Mouse (Mus musculus): ENCODE results near the gene Gm9918.
A peak's percentile ranks its signal among the peaks of the same experiment; 100 is the strongest.
"Not testable (repeated sequence)": the region's sequence is repeated elsewhere in the genome, so short reads cannot be mapped to it uniquely, and the experiment has no call there.

Gm9918 gene

GRCm38 (mm10) chr15:102270274-102270960 is at the start of gene Gm9918:
Gene Gm9918, plus strand, starts transcription at chr15:102270563.
- ATAC-seq (ENCODE audit: low TSS enrichment): no peak

DNA sequence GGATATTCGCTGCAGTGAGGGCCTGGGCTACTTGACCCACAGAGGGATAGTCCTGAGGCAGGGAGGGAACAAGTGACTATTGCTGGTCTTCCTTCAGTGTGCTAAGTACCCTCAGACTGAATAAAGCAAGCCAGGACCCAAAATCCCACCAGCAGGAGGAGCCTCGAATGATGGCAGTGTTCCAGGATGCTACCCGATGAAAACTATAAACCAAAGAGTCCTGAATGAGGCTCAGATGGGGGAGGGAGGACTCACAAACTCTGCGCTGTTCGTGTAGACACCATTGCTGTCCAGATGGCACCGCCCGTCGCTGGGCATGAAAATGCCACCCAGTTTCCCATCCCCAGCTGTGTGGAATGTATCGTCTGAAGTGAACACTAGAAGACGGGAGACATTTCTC is 48.0 kb upstream of the Gm9918 start:
- no peak for ATAC-seq (ENCODE audit: low TSS enrichment)

GRCm38 (mm10) chr15:102224186-102224991 is 46.0 kb upstream of the Gm9918 start:
- peak; percentile 98 for ATAC-seq (ENCODE audit: low TSS enrichment)

DNA sequence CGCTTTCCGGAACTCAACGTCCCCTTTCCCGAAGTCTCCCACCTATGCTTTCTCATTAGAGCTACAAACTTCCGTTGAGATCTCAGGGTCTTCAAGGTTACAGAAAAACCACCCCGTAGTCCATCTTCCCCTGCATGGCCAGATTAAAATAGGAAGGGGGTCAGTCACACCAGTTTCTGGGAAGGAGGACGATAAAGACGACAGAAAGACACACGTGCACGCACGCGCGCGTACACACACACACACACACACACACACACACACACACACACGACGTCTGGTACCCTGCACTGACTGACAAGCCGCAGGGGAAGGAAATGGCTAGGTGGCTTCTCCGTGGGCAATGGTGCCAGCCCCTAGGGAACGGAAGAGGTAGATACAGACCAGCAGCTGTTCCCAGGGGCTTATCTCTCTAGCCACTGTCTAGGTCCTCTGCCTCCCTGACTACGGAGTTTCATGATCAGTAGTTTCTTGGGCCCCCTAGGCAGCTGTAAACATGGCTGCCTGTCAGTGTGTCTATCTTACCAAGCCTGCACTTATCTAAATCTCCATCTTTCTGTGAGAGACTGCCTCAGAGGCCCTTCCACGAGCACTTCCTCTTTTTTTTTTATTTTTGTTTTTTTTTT is 45.3 kb upstream of the Gm9918 start:
- no peak for ATAC-seq (ENCODE audit: low TSS enrichment)

- ATAC-seq (ENCODE audit: low TSS enrichment): not testable (repeated sequence)
These were observed 44.7 kb upstream of the Gm9918 start for GRCm38 (mm10) chr15:102225619-102226018.

DNA sequence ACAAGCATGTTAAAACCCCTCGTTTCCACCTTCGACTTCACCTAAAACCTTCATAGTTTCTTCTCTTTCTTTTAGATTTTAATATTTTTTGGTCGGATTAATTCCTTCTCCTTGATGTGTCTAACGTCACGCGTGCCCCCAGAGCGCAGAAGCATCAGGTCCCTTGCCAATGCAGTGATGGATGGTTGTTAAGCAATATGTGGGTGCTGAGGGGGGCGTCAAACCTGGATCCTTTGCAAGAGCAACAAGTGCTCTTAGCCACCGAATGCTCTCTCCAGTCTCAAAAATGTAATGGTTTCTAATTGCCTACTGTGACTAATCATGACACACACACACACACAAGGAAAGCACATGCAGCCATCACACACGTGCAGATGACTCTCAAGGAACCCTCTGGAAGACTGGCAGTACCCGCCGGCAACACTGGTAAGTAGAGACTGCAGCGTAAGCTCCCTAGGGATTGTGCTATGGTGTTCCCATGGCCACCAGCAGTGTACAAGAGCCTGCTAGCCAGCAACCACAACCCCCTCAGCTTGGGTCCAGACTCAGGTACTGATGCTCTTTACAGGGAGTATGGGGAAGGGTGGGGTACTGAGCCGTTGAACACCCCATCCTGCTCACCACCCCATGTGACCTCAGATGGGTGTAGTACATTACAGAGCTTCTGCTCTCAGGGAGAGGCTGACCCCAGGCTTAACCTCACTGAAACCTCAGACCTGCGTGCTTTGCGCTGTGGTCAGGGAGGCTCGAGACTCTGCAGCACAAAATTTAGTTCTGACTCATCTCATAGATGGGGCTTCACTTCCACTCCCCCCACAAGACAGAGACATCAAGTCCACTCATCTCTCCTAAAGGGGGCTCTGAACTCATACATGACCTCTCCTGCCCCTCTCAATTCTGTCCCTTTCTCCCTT is 39.7 kb upstream of the Gm9918 start:
- ATAC-seq (ENCODE audit: low TSS enrichment): no peak

DNA sequence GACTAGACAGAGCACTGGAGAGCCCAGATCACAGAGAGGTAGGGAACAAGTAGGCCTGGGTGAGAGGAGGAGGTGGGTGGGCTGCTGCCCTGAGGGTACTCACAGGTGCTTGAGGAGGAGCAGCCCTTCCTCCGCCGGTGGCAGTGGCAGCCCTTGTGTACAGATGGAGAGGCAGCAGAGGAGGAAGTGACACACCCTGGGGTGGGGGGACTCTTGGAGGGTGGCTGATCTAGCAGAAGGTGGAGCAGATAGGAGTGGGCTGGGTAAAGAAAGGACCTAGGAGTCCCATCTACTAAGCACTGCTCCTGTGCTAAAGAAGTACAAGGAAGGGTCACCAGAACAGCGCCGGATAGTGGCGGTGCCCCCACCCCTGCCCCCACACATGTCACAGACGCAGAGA is 38.6 kb upstream of the Gm9918 start, which contains the start of gene Itgb7:
Gene Itgb7 (minus strand): TSS at position 197 of the 400 bp plus-strand sequence.
- ATAC-seq (ENCODE audit: low TSS enrichment): no peak

- no peak for ATAC-seq (ENCODE audit: low TSS enrichment)
These were observed 37.6 kb upstream of the Gm9918 start for GRCm38 (mm10) chr15:102232764-102233163.

- no peak for ATAC-seq (ENCODE audit: low TSS enrichment)
These were observed 36.5 kb upstream of the Gm9918 start for GRCm38 (mm10) chr15:102233896-102234295.

DNA sequence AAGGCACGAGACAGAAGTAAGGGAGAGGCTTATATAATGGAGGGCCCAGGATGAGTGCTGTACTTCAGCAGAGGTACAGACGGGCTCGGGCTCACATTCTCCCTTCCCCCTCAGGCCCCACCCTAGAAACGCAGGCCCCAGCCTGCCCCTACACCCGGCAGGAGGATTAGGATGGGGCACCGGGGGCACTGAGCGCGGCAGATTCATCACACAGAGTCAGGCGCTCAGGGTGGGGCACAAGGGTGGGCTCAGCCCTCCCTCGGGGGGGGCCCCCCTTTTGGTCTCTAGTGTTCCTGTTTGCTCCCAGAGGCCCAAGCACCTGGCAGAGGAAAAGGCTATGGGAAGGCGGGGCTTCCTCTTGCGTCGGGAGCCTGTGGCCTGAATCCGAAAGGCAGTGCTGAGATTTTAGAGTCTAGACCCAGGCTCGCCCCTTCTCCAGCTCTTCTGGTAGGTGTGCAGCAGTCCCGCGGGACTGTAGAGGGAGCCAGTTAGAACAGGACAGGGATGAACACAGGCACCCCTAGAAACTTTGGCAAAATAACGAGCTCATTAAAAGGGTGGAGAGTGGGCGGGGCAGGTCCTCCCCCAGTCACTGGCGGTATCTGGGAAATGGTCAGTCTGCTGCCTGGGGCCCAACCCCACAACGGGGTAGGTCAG is 34.9 kb upstream of the Gm9918 start:
- no peak for ATAC-seq (ENCODE audit: low TSS enrichment)

DNA sequence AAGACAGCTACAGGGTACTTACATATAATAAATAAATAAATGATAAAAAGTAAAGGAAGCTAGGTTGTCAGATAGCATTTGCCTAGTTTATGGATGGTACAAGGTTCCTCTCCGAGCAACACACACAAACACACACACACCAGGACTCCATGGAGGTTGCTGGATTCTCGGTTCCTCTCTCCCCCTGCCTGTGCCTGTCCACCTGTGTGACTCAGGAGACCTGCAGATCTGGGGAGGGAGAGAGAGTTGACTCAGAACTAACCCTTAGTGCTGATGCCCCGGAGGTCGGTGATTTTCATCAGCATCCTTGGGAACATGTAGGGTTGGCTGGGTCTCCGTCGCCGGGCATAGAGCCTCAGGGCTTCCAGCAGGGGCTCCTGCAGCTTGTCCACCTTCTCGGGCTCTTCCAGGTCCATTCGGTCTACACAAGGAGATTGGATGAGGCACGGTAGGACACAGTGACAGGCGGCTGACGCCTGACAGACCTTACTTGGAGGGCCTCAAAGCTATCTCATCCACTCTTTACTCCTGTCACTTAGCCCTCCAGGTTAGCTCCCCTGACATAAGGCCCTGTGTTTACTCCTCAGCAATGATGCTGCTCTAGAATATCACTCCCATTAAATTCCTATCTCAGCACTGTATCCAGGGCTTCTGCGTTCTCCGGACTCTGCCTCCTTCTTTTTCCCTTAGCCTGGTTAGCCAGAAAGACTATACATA is 31.7 kb upstream of the Gm9918 start:
- ATAC-seq (ENCODE audit: low TSS enrichment): no peak

DNA sequence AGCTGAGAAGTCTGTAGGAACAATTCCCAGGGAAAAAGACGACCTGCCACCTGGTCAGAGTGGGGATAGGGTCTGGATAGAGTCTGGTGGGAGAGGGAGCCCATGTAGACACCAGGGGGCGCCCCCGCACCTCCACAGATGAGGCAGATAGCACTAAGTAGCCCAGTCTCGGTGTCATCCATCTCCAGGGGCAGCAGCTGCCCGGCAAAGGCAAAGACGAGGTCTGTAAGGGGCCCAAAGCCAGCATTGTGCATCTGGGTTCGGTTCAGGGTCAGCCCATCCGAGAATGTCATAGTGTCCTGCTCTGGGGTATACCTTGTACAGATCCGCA is 31.1 kb upstream of the Gm9918 start:
- peak; percentile 72 for ATAC-seq (ENCODE audit: low TSS enrichment)

DNA sequence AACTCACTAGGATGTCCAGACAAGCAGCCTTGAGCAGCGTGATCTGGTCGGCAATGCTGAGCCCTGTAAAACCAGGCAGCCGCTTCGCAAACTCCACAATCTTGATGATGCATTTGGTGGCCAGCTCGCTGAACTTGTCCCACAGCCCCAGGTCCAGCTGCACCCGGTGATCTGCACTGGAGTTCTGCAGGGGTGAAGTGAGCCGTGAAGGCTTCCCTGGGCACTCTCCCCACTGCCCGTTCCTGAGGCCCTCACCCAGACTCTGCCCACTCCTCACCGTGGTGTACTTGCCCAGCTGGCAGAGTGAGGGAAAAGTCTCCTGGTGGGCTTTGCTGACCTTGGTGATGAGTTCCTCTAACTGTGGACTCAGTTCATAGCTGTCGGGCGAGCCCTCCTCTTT is 30.5 kb upstream of the Gm9918 start:
- no peak for ATAC-seq (ENCODE audit: low TSS enrichment)

DNA sequence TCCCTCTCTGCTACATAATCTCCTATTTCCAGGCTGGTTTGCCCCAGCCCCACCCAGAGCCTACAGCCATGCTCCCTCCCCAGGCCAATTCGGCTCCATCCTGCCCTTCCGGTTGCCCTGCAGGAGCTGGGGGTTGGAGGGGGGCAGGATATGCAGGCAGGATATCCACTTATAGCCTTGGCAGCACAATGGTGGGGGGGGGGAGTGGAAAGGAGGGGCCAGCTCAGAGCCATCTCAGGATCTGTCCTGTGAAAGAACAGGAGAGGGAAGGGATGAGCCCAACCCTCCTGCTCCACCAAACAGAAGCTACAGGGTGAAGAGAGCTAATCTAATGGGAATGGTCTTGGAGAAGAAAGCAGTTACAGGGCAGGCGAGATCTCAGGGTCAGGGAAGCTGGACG is 29.8 kb upstream of the Gm9918 start:
- no peak for ATAC-seq (ENCODE audit: low TSS enrichment)

DNA sequence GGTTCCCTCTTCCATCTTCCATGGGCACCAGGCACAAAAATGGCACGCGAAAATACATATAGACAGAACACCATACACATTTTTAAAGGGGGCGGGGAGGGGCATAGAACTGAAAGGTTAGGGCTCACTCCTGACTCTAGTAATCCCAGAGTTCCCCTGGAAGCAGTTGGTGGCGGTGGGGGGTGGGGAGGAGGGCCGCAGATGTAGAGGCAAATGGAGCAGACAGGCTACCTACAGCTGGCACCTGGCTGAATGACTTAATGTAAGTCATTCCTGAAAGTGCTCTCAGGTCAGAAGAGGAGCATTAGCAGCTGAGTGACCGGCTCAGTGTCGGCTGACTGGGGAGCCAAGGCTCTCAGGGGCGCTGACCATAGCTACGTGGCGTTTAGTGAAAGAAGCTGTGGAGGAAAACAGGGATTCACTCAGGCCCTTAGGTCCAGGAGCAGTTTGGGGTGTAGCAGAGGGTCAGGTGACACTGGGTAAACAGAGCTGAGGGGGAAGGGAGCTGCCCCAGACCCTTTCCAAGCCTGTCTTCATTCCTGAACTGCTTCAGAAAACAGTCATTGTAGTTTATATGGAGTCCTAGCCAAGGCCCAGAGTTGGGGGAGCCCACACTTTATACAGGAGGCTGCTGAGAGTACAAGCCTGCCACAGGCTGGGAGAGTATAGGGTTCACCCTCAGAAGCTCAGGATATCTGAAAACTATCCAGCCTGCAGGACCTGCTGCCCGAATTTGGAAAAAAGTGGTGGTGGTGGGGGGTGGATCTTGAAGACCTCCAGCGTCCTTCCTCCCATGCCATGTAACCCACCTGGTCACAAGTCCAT is 27.7 kb upstream of the Gm9918 start:
- no peak for ATAC-seq (ENCODE audit: low TSS enrichment)

DNA sequence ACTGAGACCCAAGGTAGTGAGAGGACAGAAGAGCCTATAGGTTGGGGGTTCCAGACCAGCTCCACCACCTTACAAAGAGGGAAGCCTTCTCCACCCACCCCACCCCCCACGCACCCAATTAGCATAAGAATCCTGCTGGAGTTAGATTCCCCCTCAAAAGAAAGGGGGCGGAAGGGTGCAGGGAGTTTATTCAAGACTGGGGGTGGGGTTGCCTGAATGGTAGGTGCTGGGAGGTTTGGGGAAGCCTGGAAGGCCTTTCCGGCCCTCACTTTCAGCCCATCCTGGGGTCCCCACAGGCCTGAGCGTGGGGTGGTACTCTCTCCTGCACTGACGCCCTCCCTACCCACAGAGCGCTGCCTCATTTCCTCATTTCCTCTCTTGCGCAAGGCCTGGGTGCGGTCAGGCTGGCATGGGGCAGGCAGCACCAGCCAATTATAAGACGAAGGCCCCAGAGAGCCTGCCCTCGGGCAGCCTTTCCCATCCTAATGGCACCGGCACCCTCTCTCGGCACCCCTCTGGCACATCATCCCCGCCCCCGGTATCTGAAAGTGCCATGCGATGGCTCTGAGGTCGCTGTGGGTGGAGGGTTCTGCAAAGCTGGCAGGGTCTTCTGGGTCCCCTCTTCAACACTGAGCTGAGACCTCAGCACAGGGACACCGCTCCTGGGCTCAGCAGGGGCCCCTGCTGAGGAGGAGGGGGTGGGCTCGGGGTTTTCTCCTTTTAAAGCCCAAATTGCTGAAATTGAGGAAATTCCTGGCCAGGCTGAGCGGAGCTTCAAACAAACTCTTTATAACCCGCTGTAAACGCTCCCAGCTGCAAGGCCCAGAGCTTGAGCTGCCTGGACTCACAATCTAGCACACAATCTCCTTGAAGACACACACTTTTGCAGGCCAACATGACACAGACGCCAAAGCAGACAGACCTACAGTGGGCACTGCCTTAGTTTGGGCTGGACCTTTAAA is 26.9 kb upstream of the Gm9918 start:
- ATAC-seq (ENCODE audit: low TSS enrichment): no peak

GRCm38 (mm10) chr15:102244306-102245191 is 25.8 kb upstream of the Gm9918 start:
- no peak for ATAC-seq (ENCODE audit: low TSS enrichment)
